Mouse (Mus musculus) olfactory bulb, adult 2 months (tissue): ENCODE results near the gene Anapc5.

Experiments used
- CTCF ChIP-seq: fragments of 200-500 bp; IDR thresholded peaks from 2 replicates; pipeline ENCODE4 v1.5.1; 2012; ENCODE audit warnings: low read depth, mild to moderate bottlenecking, low read length, moderate library complexity; ENCODE audit not compliant: insufficient read depth
- POLR2A ChIP-seq: fragments of 200-500 bp; IDR thresholded peaks from 2 replicates; pipeline ENCODE4 v1.6.1; 2012; ENCODE audit warnings: mild to moderate bottlenecking, low read depth, low read length, moderate library complexity; ENCODE audit not compliant: insufficient read depth

- TF ChIP-seq POLR2A (no peak), CTCF (no peak; the same call in 1 of the 2 replicates)
Observed at GRCm38 (mm10) chr5:122764032-122764464, 57.1 kb downstream of the Anapc5 start.
